Mouse (Mus musculus) hindbrain, postnatal 0 days (tissue): ENCODE measurements at regions not wholly inside any gene's neighbourhood (a gene's known extent, or its start where the extent isn't known, plus 50 kb on each side); places are given as distances from the start of the nearest gene placed in this dataset.

Source experiments
- ATAC-seq: fragments of 200-750 bp; cut with Nextera tagmentation; 2 replicates; pipeline ENCODE4 v1.8.0; 2017; ENCODE audit warnings: mild to moderate bottlenecking, moderate TSS enrichment, moderate library complexity
- DNase-seq: peaks from one replicate; pipeline ENCODE4 v3.0.0-alpha.2; 2015; ENCODE audit warnings: low spot score
- H3K27ac ChIP-seq: fragments of 300-500 bp; sonication (generic); 2 replicates; pipeline ENCODE4 v1.5.1; 2014; ENCODE audit warnings: mild to moderate bottlenecking
- H3K27me3 ChIP-seq: fragments of 300-500 bp; sonication (generic); 2 replicates; pipeline ENCODE4 v1.6.1; 2014; ENCODE audit warnings: low read length, mixed read lengths; ENCODE audit not compliant: insufficient read depth
- H3K36me3 ChIP-seq: fragments of 300-500 bp; sonication (generic); 2 replicates; pipeline ENCODE4 v1.6.1; 2014; ENCODE audit warnings: low read length, mixed read lengths; ENCODE audit not compliant: insufficient read depth
- H3K4me1 ChIP-seq: fragments of 300-500 bp; sonication (generic); 2 replicates; pipeline ENCODE4 v1.6.1; 2014; ENCODE audit warnings: antibody characterized with exemption, low read length, mixed read lengths; ENCODE audit not compliant: insufficient read depth
- H3K4me2 ChIP-seq: fragments of 300-500 bp; sonication (generic); 2 replicates; pipeline ENCODE4 v1.6.1; 2014; ENCODE audit warnings: low read depth, mild to moderate bottlenecking, low read length, moderate library complexity, mixed read lengths
- H3K4me3 ChIP-seq: fragments of 300-500 bp; sonication (generic); 2 replicates; pipeline ENCODE4 v1.5.1; 2014; ENCODE audit warnings: low read length
- H3K9ac ChIP-seq: fragments of 300-500 bp; sonication (generic); replicated peaks from 2 replicates; pipeline ENCODE4 v1.6.1; 2014; ENCODE audit warnings: mild to moderate bottlenecking, low read length, moderate library complexity, mixed read lengths
- H3K9me3 ChIP-seq: fragments of 300-500 bp; sonication (generic); 2 replicates; pipeline ENCODE4 v1.6.1; 2016; ENCODE audit warnings: low read length, mixed read lengths
- CTCF ChIP-seq: IDR thresholded peaks from 2 replicates; pipeline ENCODE4 v1.5.1; 2016; ENCODE audit warnings: antibody characterized with exemption, control low read depth, low read depth
- WGBS: fragments of 180-500 bp; shearing (Covaris S2); extraction: QIAGEN DNeasy Blood & Tissue Kit; methylation state at CpG from one replicate; pipeline ENCODE4 v1.1.7; 2014; 5-methylcytosine and 5-hydroxymethylcytosine counted together

DNA sequence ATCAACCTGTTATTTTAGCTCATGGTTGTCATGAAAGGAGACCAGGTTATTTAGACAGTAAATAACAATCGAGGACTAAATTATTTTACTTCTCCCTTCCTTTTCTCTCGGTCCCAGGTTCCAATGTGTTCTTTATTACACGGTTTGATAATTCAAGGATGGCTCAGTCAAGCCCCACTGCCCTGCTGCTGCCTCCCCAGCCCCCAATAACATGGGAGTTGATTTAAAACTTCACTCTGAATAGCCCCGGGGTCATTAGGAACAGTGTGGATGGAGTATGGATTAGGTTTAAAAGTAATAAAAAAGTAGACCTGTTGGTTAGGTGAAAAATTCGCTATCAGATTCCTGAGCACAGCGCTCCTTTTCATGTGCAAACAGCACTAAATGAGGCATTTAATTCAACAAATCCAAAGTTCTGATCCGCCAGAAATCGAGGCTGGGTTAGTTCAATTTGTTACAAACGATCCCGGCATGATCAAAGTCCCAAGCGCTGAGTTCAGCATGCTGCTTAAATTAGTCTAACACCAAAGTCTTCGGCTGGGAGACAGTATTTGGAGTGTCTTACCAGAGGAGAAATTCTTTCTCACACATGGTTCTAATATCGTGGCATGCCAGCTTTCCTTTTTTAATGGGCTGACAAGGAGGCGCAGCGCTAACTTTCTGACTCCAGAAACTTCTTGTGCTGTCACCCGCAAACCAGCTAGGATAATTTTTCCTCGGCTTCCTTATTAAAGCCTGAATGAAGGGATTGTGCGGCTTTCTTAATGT is 146.5 kb upstream of the Irx3 start:
- Histone ChIP-seq H3K4me1 (no peaks in the 10 kb centered on the region), H3K4me3 (no peak overlapping the region), H3K36me3 (no peaks in the 10 kb centered on the region), H3K9me3 (no peaks in the 10 kb centered on the region), H3K27ac (no peak overlapping the region), H3K27me3 (no peaks in the 10 kb centered on the region), H3K9ac (no peak overlapping the region), H3K4me2 (0 out of 2 replicates have a peak overlapping the region, but pooled peaks have one; percentile 13)
- TF ChIP-seq CTCF = no peak
- 63% methylated on average over 18 of the region's 18 CpGs for WGBS
- DNase-seq = no peak
- ATAC-seq = no peak

DNA sequence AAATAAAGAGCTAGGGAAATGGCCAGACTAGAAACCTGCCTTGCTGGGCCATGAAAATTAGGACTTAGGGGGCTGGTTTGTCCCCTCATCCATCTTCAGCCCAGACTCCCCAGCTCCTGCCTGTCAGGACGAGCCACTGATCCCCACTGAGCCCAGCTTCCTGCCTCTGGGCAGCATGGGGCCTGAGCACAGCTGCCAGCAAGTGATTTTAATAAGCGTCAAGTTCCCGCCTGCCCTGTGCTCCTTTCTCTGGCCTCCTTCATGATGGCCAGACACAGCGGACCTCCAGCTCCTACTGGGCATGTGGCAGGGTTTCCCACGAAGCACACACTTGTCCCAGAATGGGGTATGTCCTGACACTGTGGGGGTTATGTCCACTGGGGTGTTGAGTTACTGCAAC is 139.1 kb upstream of the Irx3 start:
- no peaks in the 10 kb centered on the region for H3K27me3 ChIP-seq
- no peak for TF ChIP-seq CTCF
- no peaks in the 10 kb centered on the region for H3K4me1 ChIP-seq
- ATAC-seq (no peak), DNase-seq (no peak)
- no peak overlapping the region for H3K4me2 ChIP-seq
- no peak overlapping the region for H3K9ac ChIP-seq
- H3K36me3 ChIP-seq = no peaks in the 10 kb centered on the region
- no peak overlapping the region for H3K4me3 ChIP-seq
- H3K27ac ChIP-seq = no peak overlapping the region
- no peaks in the 10 kb centered on the region for H3K9me3 ChIP-seq
- 20% methylated on average over 5 of the region's 5 CpGs for WGBS

GRCm38 (mm10) chr8:91937227-91937626 is 135.4 kb upstream of the Irx3 start:
- DNase-seq (no peak), ATAC-seq (no peak)
- no peaks in the 10 kb centered on the region for H3K9me3 ChIP-seq
- H3K36me3 ChIP-seq = no peaks in the 10 kb centered on the region
- no peak overlapping the region for H3K4me3 ChIP-seq
- H3K27ac ChIP-seq = no peak overlapping the region
- no peak overlapping the region for H3K4me2 ChIP-seq
- H3K9ac ChIP-seq = no peak overlapping the region
- no peaks in the 10 kb centered on the region for H3K27me3 ChIP-seq
- H3K4me1 ChIP-seq = no peaks in the 10 kb centered on the region
- peak; percentile 7; the same call in 1 of the 2 replicates for TF ChIP-seq CTCF
- 65% methylated on average over 2 of the region's 2 CpGs for WGBS

DNA sequence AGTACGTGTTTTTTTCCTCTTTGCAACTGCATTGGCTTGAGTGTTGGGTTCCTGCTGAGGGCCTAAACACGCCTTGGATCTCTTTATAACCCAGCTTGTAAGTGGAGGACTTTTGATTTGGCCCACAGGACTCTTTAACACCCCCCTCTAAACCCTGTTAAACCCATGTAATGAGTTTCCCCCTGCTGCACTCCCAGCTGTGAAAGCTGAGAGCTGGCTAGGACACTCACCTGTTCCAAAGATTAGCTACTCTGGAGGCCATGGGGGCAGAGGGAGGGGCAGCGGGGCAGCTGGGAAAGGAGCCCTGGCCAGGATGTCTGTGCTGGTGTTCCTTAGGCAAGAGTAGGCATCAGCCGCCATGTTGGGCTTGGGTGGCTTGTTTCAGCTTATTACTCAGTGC is 128.7 kb upstream of the Irx3 start:
- H3K4me3 ChIP-seq = no peak overlapping the region
- ATAC-seq (no peak), DNase-seq (no peak)
- no peaks in the 10 kb centered on the region for H3K4me1 ChIP-seq
- no peaks in the 10 kb centered on the region for H3K36me3 ChIP-seq
- no peaks in the 10 kb centered on the region for H3K9me3 ChIP-seq
- H3K27me3 ChIP-seq = no peaks in the 10 kb centered on the region
- no peak for TF ChIP-seq CTCF
- no peak overlapping the region for H3K4me2 ChIP-seq
- H3K27ac ChIP-seq = no peak overlapping the region
- WGBS = 87% methylated on average over 4 of the region's 4 CpGs
- H3K9ac ChIP-seq = no peak overlapping the region

- H3K9me3 ChIP-seq = no peaks in the 10 kb centered on the region
- no peak overlapping the region for H3K4me3 ChIP-seq
- H3K27ac ChIP-seq = no peak overlapping the region
- DNase-seq = no peak
- no peak overlapping the region for H3K4me2 ChIP-seq
- H3K36me3 ChIP-seq = no peaks in the 10 kb centered on the region
- H3K9ac ChIP-seq = no peak overlapping the region
- 85% methylated on average over 8 of the region's 8 CpGs for whole genome bisulfite sequencing
- no peaks in the 10 kb centered on the region for H3K4me1 ChIP-seq
- ATAC-seq = no peak
- TF ChIP-seq CTCF = no peak
- no peaks in the 10 kb centered on the region for H3K27me3 ChIP-seq
These were observed 124.2 kb upstream of the Irx3 start for GRCm38 (mm10) chr8:91925968-91926524.

- H3K4me2 ChIP-seq = no peak overlapping the region
- no peaks in the 10 kb centered on the region for H3K36me3 ChIP-seq
- DNase-seq (no peak), ATAC-seq (no peak)
- H3K9me3 ChIP-seq = no peaks in the 10 kb centered on the region
- TF ChIP-seq CTCF = no peak
- H3K4me3 ChIP-seq = no peak overlapping the region
- WGBS = 85% methylated on average over 4 of the region's 4 CpGs
- H3K9ac ChIP-seq = no peak overlapping the region
- no peaks in the 10 kb centered on the region for H3K4me1 ChIP-seq
- H3K27me3 ChIP-seq = no peaks in the 10 kb centered on the region
- H3K27ac ChIP-seq = no peak overlapping the region
These were observed 122.3 kb upstream of the Irx3 start for GRCm38 (mm10) chr8:91924152-91924551.

DNA sequence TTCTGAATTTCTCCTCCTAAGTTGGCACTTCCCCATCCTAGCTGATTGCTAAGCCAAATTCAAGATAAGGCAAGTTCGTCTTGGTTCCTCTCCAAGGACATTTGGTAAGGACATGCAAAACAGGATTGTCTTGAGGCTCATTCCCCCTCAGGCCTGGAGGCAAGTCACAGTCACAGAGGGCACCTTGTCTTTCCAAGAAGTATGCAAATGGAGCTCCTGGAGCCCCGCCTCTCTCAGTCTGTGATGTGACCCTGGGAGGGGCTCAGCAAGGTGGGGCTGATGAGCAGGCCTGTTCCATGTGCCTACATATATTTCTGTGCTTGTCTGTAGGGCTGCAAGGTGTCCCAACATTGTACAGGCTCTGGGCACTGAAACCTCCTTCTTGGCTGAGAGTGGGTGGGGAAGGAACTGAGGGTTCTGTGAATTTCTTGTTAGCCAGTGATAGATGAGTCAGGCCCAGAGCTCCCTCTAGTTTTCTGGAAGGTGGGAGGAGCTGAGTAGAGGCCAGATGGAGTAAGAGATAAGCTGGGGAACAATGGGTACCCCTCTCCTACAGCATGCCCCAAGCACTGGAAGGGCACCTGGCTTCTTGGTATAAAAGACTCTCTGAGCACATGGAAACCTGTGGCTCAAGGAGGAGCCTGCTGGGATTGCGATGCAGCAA is 120.5 kb upstream of the Irx3 start:
- no peaks in the 10 kb centered on the region for H3K27me3 ChIP-seq
- H3K4me1 ChIP-seq = no peaks in the 10 kb centered on the region
- WGBS = 78% methylated on average over 3 of the region's 3 CpGs
- DNase-seq = no peak
- no peak for TF ChIP-seq CTCF
- H3K4me3 ChIP-seq = no peak overlapping the region
- no peak overlapping the region for H3K27ac ChIP-seq
- no peak overlapping the region for H3K4me2 ChIP-seq
- H3K9ac ChIP-seq = no peak overlapping the region
- ATAC-seq = no peak
- H3K36me3 ChIP-seq = no peaks in the 10 kb centered on the region
- H3K9me3 ChIP-seq = no peaks in the 10 kb centered on the region
